Mouse (Mus musculus): ENCODE results near the gene Xxylt1. TPM values are rescaled to one million over a fixed set of nuclear protein-coding genes. Genes with fewer than 3 reads are reported as not detected.

The Xxylt1 gene
- total and polyA plus RNA-seq, 3 experiments = 21.5 to 45.7 (median 35.1) TPM

GRCm38 (mm10) chr16:30938664-30939063 lies 142.6 kb downstream of the Xxylt1 start:
- dilution Hi-C loops (cut with MboI; ENCODE audit: extremely low pct_ligation_motif_present, extremely low pct_unique_long_range_greater_than_20kb, low sequenced_read_pairs) (no loop called here), in situ Hi-C loops (cut with MboI; ENCODE audit: low pct_ligation_motif_present, low pct_unique_long_range_greater_than_20kb, low sequenced_read_pairs) (loop anchor here (10.0 kb wide), 1 partner anchor 114 kb away; no protein-coding TSS in a partner anchor)
- H3K79me2 ChIP-seq (replicated peaks; ENCODE audit: control insufficient read depth, extremely low read depth, insufficient read depth, poor library complexity, severe bottlenecking) = no peaks in the 10 kb centered on the region
- peak; percentile 46 for DNase-seq (ENCODE audit: extremely low read depth)
- H3K4me1 ChIP-seq (ENCODE audit: control insufficient read depth in 1 of 2, insufficient read depth in 2 of 2) = peaks cover 44 to 67% of the 10 kb centered on the region in 2 experiments
- no peaks in the 10 kb centered on the region for H3K9me3 ChIP-seq (replicated peaks; ENCODE audit: low read length)
- H3K27me3 ChIP-seq (replicated peaks) = no peaks in the 10 kb centered on the region
- no peak overlapping the region for H3K4me3 ChIP-seq (replicated peaks in 1 of 3; ENCODE audit: low read depth in 2 of 3, low read length in 2 of 3, poor library complexity in 1 of 3)
- peaks cover 0 to 10% of the 10 kb centered on the region in 2 experiments for H3K36me3 ChIP-seq (replicated peaks in 1 of 2; ENCODE audit: control insufficient read depth in 1 of 2, insufficient read depth in 1 of 2, low read length in 1 of 2)
- no peak overlapping the region for H3K4me2 ChIP-seq (ENCODE audit: insufficient read depth, low read depth, poor library complexity, severe bottlenecking)
- H3K9ac ChIP-seq (ENCODE audit: insufficient read depth, low read depth) = no peak overlapping the region
- peak overlapping the region; percentile 94 for H3K27ac ChIP-seq (ENCODE audit: insufficient read depth, low read depth)
- TF ChIP-seq KAT2A (IDR thresholded peaks at IDR 0.05; ENCODE audit: insufficient replicate concordance, low read length) (no peak), MEF2A (IDR thresholded peaks at IDR 0.05; ENCODE audit: borderline replicate concordance, low read depth, low read length) (0 out of 2 replicates have a peak, but pooled peaks have one; percentile 14), EP300 (IDR thresholded peaks at IDR 0.05; ENCODE audit: low read length) (no peak; the same call in 1 of the 2 replicates), CTCF (conservative IDR thresholded peaks at IDR 0.05 in 1 of 2, IDR thresholded peaks at IDR 0.05 in 1 of 2; ENCODE audit: low read depth in 2 of 2, low read length in 2 of 2) (no peak), JUND (conservative IDR thresholded peaks at IDR 0.05; ENCODE audit: low read depth, low read length) (no peak), NELFE (IDR thresholded peaks at IDR 0.05; ENCODE audit: low read depth, low read length) (no peak), POLR2A (IDR thresholded peaks at IDR 0.05; ENCODE audit: low read depth, low read length) (no peak), CHD1 (IDR thresholded peaks at IDR 0.05; ENCODE audit: low read depth, low read length) (no peak; the same call in 1 of the 2 replicates), SIN3A (IDR thresholded peaks at IDR 0.05; ENCODE audit: low read length) (0 out of 2 replicates have a peak, but pooled peaks have one; percentile 31), ZKSCAN1 (IDR thresholded peaks at IDR 0.05; ENCODE audit: borderline replicate concordance, low read depth, low read length) (no peak), MAX (IDR thresholded peaks at IDR 0.05; ENCODE audit: low read length) (no peak), USF2 (conservative IDR thresholded peaks at IDR 0.05; ENCODE audit: low read depth, low read length) (no peak)

- peak overlapping the region in 1 of 3 experiments; percentile 20 for H3K4me3 ChIP-seq (replicated peaks in 1 of 3; ENCODE audit: low read depth in 2 of 3, low read length in 2 of 3, poor library complexity in 1 of 3)
- no peaks in the 10 kb centered on the region for H3K27me3 ChIP-seq (replicated peaks)
- dilution Hi-C loops (cut with MboI; ENCODE audit: extremely low pct_ligation_motif_present, extremely low pct_unique_long_range_greater_than_20kb, low sequenced_read_pairs) = no loop called here
- peak; percentile 95 for DNase-seq (ENCODE audit: extremely low read depth)
- peaks cover 0 to 12% of the 10 kb centered on the region in 2 experiments for H3K36me3 ChIP-seq (replicated peaks in 1 of 2; ENCODE audit: control insufficient read depth in 1 of 2, insufficient read depth in 1 of 2, low read length in 1 of 2)
- peaks cover 48 to 63% of the 10 kb centered on the region in 2 experiments for H3K4me1 ChIP-seq (ENCODE audit: control insufficient read depth in 1 of 2, insufficient read depth in 2 of 2)
- H3K79me2 ChIP-seq (replicated peaks; ENCODE audit: control insufficient read depth, extremely low read depth, insufficient read depth, poor library complexity, severe bottlenecking) = no peaks in the 10 kb centered on the region
- in situ Hi-C loops (cut with MboI; ENCODE audit: low pct_ligation_motif_present, low pct_unique_long_range_greater_than_20kb, low sequenced_read_pairs) = loop anchor here (10.0 kb wide), 1 partner anchor 113 kb away; no protein-coding TSS in a partner anchor
- no peak overlapping the region for H3K9ac ChIP-seq (ENCODE audit: insufficient read depth, low read depth)
- H3K27ac ChIP-seq (ENCODE audit: insufficient read depth, low read depth) = peak overlapping the region; percentile 94
- H3K4me2 ChIP-seq (ENCODE audit: insufficient read depth, low read depth, poor library complexity, severe bottlenecking) = peak overlapping the region; percentile 73
- TF ChIP-seq E2F4 (IDR thresholded peaks at IDR 0.05; ENCODE audit: insufficient replicate concordance, low read depth, low read length) = no peak
- TF ChIP-seq TCF12 (IDR thresholded peaks at IDR 0.05; ENCODE audit: low read depth, low read length) = peak; percentile 65; the same call in 1 of the 2 replicates
- no peak for TF ChIP-seq ZNF384 (IDR thresholded peaks at IDR 0.05; ENCODE audit: low read depth, low read length)
- no peak for TF ChIP-seq ZC3H11A (IDR thresholded peaks at IDR 0.05; ENCODE audit: low read depth, low read length)
- peak; percentile 69 for TF ChIP-seq MAZ (IDR thresholded peaks at IDR 0.05; ENCODE audit: low read depth, low read length)
- TF ChIP-seq POLR2A (IDR thresholded peaks at IDR 0.05; ENCODE audit: low read depth, low read length) = peak; percentile 27; the same call in 1 of the 2 replicates
- no peak for TF ChIP-seq JUN (IDR thresholded peaks at IDR 0.05; ENCODE audit: insufficient read depth, low read depth, low read length)
- TF ChIP-seq IRF4 (IDR thresholded peaks at IDR 0.05; ENCODE audit: low read depth, low read length) = peak; percentile 76
- peak; percentile 66 for TF ChIP-seq TBP (conservative IDR thresholded peaks at IDR 0.05; ENCODE audit: low read depth, low read length)
- no peak for TF ChIP-seq MAFK (IDR thresholded peaks at IDR 0.05; ENCODE audit: insufficient replicate concordance, low read length)
- TF ChIP-seq UBTF (IDR thresholded peaks at IDR 0.05; ENCODE audit: low read depth, low read length) = no peak
- TF ChIP-seq BHLHE40 (IDR thresholded peaks at IDR 0.05; ENCODE audit: low read depth, low read length) = peak; percentile 60
- TF ChIP-seq NELFE (IDR thresholded peaks at IDR 0.05; ENCODE audit: low read depth, low read length) = no peak
- peak; percentile 89 for TF ChIP-seq ETS1 (conservative IDR thresholded peaks at IDR 0.05; ENCODE audit: low read depth, low read length)
- TF ChIP-seq CHD2 (IDR thresholded peaks at IDR 0.05; ENCODE audit: low read length) = peak; percentile 38; the same call in 1 of the 2 replicates
- no peak for TF ChIP-seq PAX5 (IDR thresholded peaks at IDR 0.05; ENCODE audit: low read length)
- no peak for TF ChIP-seq KAT2A (IDR thresholded peaks at IDR 0.05; ENCODE audit: insufficient replicate concordance, low read length)
- TF ChIP-seq ZKSCAN1 (IDR thresholded peaks at IDR 0.05; ENCODE audit: borderline replicate concordance, low read depth, low read length) = no peak
- peak; percentile 60 for TF ChIP-seq MEF2A (IDR thresholded peaks at IDR 0.05; ENCODE audit: borderline replicate concordance, low read depth, low read length)
- 0 out of 2 replicates have a peak, but pooled peaks have one; percentile 24 for TF ChIP-seq HCFC1 (IDR thresholded peaks at IDR 0.05; ENCODE audit: low read depth, low read length)
- no peak for TF ChIP-seq CTCF (conservative IDR thresholded peaks at IDR 0.05 in 1 of 2, IDR thresholded peaks at IDR 0.05 in 1 of 2; ENCODE audit: low read depth in 2 of 2, low read length in 2 of 2)
- TF ChIP-seq USF2 (conservative IDR thresholded peaks at IDR 0.05; ENCODE audit: low read depth, low read length) = no peak
- TF ChIP-seq GABPA (IDR thresholded peaks at IDR 0.05; ENCODE audit: insufficient replicate concordance, low read depth, low read length) = no peak
- no peak for TF ChIP-seq USF1 (IDR thresholded peaks at IDR 0.05; ENCODE audit: low read depth, low read length)
- peak; percentile 68 for TF ChIP-seq EP300 (IDR thresholded peaks at IDR 0.05; ENCODE audit: low read length)
- H3K9me3 ChIP-seq (replicated peaks; ENCODE audit: low read length) = no peaks in the 10 kb centered on the region
Observed at GRCm38 (mm10) chr16:30937665-30938064, 143.6 kb downstream of the Xxylt1 start.
